Mouse (Mus musculus): Measurements from ENCODE around the gene Rpn1.
"Not testable (repeated sequence)": the region's sequence is repeated elsewhere in the genome, so short reads cannot be mapped to it uniquely, and the experiment has no call there.

Gene Rpn1

DNA sequence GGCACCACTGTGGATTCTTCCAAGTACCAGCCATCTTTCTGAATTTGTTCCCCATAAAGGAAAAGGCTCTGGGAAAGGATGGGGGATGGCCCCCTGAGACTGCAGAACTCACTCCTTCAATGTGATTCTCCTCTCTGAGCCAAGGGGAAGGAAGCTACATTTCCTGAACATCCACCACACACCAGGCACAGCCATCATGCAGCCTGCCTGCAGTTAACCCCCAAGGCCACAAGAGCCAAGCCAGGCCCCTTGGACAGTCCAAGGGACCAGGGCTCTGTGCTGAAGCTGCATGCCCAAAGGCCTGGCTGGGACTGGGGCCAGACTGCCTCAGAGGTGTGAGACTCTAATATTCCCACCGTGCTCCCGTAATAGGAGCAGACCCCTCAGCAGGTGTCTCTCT is 37.5 kb downstream of the Rpn1 start:
- DNase-seq (ENCODE audit: low spot score) = no peak

DNA sequence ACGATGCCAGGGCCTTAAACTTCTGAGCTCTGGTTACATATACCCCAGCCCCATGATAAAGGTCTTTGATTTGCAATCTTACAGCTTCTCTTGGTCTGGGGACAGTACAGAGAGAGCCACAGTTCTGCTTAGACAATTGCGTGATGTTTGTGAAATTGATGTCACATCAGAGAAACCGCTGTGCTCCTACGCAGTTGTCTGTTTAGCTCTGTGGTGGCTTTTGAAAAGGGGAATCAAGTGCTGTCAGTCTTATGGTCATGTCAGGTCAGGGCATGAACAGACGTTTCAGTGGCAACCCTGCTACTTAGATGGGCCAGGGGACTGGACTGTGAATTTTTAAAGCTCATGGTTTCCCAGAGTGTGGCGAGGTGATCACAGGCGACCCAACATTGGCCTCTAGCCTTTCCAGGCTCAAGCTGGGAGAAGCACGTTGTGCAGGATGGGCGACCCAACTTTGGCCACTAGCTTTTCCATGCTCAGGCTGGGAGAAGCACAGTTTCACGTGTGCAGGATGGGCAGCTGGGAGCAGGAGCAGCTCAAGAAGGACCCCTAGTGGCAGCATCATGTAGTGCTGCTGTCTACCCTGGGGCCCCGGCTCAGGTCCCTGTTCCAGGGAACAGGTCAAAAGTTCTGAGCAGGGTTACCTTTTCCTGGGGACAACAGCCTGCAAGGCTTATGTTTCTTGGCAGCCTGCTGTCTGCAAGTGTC is 39.0 kb downstream of the Rpn1 start:
- DNase-seq (ENCODE audit: low spot score) = no peak

DNA sequence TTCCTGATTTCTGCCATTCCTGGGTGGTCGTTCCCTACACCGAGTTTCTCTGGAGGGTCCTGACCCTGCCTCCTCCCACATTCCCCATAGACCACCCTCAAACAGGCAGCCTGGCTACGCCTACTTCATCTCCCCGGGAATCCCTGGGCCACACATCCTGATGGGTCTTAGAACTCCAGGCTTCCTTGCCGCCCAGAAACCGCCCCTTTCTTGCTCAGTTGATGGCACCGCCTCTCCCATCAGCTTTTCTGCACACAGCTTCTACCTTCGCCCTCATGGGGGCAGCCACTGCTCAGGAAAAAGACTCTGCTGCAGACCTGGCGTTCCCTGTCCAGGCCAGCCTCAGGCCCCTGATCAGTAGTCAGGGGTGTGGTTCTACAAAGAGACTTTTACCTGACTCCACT is 39.6 kb downstream of the Rpn1 start:
- peak; percentile 57 for DNase-seq (ENCODE audit: low spot score)

DNA sequence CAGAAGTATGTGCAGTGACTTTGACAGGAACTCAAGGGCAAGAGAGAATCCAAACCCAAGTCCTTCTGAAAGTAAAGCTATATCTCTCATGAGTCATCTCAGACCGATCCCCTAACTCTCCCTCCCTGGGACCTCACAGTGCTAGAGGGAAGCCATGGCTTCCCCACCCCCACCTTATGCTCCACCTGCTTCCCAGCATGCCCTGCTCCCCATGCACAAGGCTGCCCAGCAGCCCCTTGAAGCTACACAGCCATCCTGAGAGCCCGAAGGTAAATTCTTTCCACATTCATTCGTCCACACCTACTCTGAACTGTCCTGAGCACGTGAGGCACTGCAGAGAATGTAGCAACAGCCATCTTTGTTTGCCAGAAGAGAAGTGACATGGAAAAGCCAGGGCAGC is 40.3 kb downstream of the Rpn1 start:
- DNase-seq (ENCODE audit: low spot score) = no peak

DNA sequence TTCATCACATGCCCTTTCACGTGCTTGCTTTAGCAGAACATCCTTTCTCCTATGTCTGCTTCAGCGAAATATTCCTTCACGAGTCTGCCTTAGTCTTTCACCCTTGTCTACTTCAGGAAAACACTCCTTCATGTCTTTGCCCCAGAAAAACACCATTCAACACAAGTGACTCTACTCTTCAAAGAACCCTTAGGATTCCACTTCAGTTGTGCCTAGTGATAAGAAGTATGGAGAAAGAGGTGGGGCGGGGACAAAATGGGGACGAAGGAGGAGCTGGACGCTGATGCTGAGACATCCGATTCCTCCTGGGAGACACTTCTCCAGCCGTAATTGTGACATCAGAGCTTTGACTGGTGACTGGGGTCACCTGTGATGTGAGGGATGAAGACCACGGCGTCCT is 41.5 kb downstream of the Rpn1 start:
- DNase-seq (ENCODE audit: low spot score) = not testable (repeated sequence)

DNA sequence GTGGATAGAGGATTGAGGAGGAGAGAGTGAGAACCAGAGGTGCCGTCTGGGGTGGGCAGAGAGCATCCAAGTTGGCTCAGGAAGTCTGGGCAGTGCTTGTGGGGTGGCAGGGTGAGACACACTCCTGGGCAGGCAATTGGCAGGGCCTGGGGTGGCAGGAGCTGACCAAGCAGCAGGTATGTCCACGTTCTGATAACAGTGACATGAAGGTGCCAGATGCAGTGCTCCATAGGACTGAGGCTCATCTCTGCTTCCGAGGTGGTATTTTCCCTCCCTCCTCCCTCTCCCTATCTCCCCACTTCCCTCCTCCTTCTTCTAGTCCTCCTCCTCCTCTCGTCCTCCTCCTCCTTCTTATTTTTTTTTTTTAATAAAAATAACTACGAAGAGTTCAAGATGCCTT is 47.2 kb downstream of the Rpn1 start:
- no peak for DNase-seq (ENCODE audit: low spot score)

DNA sequence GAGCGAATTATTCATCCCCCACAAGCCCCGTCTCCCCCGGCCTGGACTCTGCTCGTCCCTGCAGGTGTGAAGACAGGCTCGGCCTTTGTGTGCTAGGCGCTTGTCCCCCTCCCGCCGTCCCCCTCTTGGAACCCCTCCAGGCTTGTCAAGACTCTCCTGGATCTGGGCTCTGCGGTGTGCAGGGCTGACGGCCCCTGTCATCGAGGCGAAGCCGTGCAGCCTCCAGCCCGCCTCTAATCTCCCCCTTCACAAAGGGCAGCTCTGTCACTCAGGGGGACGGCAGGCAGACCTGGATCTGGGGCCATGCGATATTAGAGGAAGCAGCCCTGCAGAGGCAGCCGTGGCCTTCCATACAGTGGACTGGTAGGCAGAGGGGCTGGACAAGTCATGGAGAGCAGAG is 47.8 kb downstream of the Rpn1 start:
- no peak for DNase-seq (ENCODE audit: low spot score)

DNA sequence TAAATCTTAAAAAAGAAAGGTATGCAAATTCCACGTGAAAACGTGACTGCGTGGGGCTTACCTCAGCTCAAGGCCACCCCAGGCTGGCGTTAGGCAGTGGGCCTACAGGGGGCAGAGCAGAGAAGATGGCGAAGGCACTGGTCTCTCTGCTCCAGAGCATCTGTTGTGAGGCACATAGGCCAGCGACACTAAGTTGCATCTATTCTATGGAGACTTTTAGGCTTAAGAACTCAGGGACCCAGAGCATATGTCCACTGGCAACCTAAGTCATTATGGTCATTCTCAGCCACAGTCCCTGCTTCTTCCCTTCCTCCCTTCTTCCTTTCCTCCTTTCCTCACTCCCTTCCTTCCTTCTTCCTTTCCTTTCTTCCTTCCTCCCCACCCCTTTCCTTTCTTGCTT is 48.8 kb downstream of the Rpn1 start:
- no peak for DNase-seq (ENCODE audit: low spot score)

DNA sequence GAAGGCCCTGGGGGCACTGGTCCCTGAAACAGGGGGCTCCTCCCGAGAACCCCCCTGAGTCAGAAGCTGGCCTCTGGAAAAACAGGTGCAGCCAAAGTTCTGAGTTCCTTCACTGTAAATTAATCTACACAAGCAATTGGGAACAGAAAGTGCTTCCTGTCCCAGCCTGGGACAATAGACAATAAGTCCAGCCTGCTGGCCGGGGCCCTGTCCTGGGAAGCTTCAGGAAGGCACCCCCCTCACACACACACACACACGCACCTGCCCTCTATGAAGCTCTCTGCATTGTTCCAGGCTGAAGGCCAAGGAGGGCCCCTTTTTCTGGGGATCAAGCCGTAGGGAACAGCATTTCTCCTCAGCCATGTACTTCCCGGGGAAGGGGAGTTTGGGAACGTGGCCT is 49.6 kb downstream of the Rpn1 start:
- DNase-seq (ENCODE audit: low spot score) = no peak

DNA sequence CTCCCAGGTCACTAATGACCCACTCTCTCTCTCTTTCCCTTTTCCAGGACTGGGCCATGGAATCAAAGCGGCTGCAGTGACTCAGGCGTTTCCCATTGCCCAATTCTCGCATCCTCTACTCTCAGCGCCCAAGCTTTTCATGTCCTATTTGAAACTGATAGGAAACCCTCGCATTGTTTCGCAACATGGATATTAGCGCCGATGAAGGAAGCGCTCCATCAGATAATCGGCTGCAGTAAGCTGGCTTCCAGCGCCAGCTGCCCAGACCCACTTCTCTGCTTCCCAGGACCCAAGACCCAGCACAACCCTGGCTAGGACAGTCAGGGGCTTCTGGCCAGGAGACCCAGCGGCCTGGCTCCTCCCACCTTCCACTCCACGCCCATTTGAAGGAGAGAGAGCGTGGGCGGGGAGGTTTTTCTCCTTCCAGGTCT is 51.9 kb downstream of the Rpn1 start:
- no peak for DNase-seq (ENCODE audit: low spot score)

DNA sequence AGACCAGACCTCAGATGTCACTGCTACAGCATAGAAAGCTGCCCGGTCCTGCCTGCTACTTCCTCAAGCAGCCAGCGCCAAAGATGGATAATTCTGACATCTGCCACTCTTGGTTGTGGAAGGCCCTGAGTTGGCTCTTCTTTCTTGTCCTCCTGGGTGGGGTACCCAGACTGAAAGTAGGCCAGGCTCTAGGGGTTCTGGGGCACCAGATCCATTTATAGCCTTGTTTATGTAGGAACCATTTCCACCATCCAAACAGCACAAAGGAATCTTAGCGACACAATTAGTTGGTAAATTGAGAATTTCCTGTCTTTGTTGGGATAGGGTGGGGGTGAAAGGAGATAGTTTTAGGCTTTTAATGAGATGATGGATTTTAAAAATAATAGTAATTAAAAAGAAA is 54.2 kb downstream of the Rpn1 start:
- no peak for DNase-seq (ENCODE audit: low spot score)

DNA sequence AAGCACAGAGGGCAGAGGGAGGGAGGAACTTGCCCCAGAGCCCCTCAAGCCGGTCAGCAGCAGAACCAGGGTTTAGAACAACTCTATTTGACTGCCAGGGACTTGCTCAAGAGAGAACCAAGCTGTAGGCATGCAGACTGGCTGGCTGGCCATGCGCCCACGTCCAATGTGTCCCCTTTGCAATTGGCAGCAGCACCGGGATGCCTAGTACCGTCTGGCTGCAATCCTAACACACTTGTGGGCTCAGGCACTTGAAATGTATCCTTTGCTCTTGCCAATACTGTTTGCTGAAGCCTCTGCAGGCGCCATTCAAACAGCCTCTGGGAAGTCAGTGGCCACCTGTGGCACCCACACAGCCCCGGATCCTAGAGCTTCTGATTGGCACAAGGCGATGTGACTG is 56.0 kb downstream of the Rpn1 start:
- no peak for DNase-seq (ENCODE audit: low spot score)

DNA sequence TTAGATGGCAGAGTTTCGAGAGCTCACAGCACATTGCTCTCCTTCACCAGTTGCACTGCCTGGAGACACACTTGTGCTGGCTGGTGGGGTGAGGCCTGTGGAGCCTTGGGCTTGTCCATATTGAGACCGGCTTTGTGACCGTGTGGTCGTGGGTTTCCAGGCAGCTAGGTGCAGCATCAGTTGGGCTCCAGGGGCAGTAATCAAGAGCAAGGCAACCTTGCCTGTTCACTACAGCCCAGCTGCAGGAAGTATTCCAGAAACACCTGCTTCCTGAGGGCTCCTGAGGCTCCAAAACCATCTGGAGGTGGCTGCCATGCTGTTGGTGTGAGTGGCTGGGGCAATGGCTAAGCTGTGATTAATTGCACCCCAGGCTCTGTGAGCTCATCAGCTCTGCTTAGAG is 61.5 kb downstream of the Rpn1 start:
- no peak for DNase-seq (ENCODE audit: low spot score)

DNA sequence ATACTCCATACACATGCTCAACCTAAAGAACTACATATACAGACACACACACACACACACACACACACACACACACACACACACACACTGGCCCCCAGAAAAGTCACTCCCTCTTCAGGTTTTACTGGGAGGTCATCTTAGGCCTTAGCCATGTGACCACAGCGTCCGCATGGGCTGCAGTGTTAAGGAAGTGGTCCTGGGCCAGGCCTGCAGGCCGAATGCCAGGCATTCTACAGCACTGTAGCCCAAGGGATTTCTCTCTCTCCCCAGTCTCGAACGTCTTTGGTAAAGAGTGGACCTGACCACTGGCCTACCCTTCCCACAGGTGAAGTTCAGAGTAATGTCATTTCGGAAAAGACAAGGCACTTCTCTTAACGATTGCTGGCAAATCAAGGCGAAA is 62.3 kb downstream of the Rpn1 start:
- DNase-seq (ENCODE audit: low spot score) = no peak

DNA sequence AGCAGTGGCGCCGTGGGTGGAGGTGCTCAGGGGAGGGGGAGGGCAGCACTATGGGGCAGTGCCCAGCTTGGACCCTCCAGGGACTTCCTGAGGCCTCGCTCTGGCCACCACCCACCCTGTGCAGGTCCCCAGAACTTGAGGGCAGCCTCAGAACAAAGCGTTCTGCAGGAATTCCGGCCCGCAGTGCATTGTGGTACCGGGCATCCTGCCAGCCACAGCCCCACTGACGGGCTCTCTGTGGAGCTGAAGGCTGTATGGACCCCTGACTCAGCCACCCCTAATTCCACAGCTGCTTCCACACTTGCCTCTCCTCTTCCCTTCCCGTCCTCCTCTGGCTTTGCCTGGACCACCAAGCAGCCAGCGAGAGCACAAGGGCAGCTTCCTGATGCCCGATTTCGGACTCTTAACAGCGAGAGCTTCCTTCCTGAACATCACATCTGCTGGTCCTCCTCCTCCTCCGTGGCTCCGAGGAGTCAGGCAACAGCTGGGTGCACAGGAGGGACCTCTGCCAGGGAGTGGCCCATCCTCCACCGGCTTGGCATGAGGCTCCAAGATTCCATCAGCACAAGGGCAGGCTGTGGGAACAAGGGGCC is 63.2 kb downstream of the Rpn1 start:
- DNase-seq (ENCODE audit: low spot score) = peak; percentile 58

DNA sequence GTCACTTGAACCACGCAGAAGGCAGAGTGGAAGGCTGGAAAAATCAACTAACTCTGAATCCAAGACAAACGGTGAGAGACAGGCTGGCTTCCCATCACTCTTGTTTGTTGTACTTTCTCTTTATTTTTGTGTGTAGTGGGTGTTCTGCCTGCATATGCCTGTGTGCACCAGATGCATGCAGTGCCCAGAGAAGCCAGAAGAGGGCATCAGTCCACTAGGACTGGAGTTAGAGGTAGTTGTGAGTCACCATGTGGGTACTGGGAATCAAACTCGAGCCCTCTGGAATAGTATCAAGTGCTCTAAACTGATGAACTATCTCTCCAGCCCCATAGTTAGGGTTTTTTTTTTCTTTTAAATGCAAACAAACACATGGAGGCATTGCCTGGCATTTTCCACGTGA is 67.1 kb downstream of the Rpn1 start:
- DNase-seq (ENCODE audit: low spot score) = no peak

DNA sequence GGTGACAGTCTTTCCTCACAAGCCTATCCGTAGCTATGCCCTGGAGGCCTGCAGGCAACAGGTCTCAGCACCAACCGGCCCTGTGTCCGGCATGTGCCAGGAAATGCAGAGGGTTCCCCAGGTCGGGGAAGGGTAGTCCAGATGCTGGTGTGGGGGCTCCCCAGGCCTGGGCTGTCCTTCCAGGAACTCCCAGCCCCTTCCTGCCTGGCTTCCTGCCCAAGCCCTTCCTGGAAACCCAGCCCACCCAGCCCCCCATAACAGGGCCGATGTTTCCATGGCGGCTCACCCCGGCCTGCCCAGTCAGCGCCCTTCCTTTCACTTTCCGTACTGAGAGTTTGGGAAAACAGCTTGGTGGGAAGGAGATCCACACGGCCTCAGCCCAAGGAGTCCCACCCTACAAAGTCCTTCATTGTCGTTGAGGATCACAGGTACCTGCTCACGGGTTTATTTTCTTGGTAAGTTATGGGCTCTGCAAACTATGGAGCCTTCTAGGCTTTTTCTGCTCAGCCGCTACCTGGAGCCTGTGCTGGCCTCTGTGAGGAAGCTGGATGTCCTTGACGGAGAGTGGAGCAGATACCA is 67.9 kb downstream of the Rpn1 start:
- DNase-seq (ENCODE audit: low spot score) = no peak

DNA sequence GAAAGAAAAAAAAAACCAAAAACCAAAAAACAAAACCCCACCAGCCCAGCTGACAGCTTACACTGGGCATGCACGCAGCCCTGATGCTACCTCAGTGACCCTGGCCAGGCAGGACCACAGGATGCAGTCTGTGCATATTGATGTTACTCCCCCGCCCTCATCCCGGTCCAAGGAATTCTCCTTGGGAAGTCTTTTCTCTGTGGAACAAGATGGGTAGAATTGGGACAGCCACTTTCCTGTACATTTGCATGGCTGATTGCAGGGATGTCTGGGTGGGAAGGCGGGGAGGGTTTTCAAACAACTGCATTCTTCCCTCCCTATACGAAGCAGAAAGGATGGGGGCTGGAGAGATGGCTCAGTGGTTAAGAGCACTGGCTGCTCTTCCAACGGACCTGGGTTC is 68.7 kb downstream of the Rpn1 start:
- DNase-seq (ENCODE audit: low spot score) = no peak
